Mouse (Mus musculus) frontal cortex, postnatal 25 days (tissue): Measurements from ENCODE around the gene Acp7.
A peak's percentile ranks its signal among the peaks of the same experiment; 100 is the strongest.

ENCODE experiments used
- DNase-seq, 2 experiments: peaks; one replicate each; pipeline ENCODE4 v3.0.0; 2022; ENCODE audit warnings: low spot score in 2 of 2

The Acp7 gene

GRCm38 (mm10) chr7:28601668-28602067 lies 29.5 kb downstream of the Acp7 start:
- DNase-seq, result peak; percentile 47 to 62

- peak in 1 of 2 experiments; percentile 60 for DNase-seq
Measured at GRCm38 (mm10) chr7:28601029-28601428, 30.1 kb downstream of the Acp7 start.

GRCm38 (mm10) chr7:28598951-28599350 lies 32.2 kb downstream of the Acp7 start:
- no peak for DNase-seq

GRCm38 (mm10) chr7:28597642-28598446 lies 33.3 kb downstream of the Acp7 start, which contains the start of the genes Samd4b and Pak4:
Gene Samd4b, minus strand, starts transcription at chr7:28598144.
Gene Pak4, minus strand, starts transcription at chr7:28598185.
- peak; percentile 95 to 98 for DNase-seq

- DNase-seq, result no peak
Measured at GRCm38 (mm10) chr7:28597277-28597570, 33.9 kb downstream of the Acp7 start.

GRCm38 (mm10) chr7:28596436-28597276 lies 34.5 kb downstream of the Acp7 start:
- no peak for DNase-seq

GRCm38 (mm10) chr7:28595751-28596435 lies 35.2 kb downstream of the Acp7 start:
- no peak for DNase-seq

- no peak for DNase-seq
Measured at GRCm38 (mm10) chr7:28593206-28594111, 37.7 kb downstream of the Acp7 start.

GRCm38 (mm10) chr7:28591862-28592261 lies 39.3 kb downstream of the Acp7 start:
- DNase-seq, result no peak

- DNase-seq, result no peak
Measured at GRCm38 (mm10) chr7:28587644-28588043, 43.5 kb downstream of the Acp7 start.

GRCm38 (mm10) chr7:28586663-28587411 lies 44.3 kb downstream of the Acp7 start:
- no peak for DNase-seq

GRCm38 (mm10) chr7:28585001-28585400 lies 46.1 kb downstream of the Acp7 start:
- DNase-seq, result no peak

- no peak for DNase-seq
Measured at GRCm38 (mm10) chr7:28584468-28584867, 46.7 kb downstream of the Acp7 start.

- DNase-seq, result no peak
Measured at GRCm38 (mm10) chr7:28583570-28584344, 47.4 kb downstream of the Acp7 start.

- no peak for DNase-seq
Measured at GRCm38 (mm10) chr7:28582841-28583240, 48.3 kb downstream of the Acp7 start.

GRCm38 (mm10) chr7:28581721-28582120 lies 49.4 kb downstream of the Acp7 start:
- no peak for DNase-seq

GRCm38 (mm10) chr7:28579826-28580225 lies 51.3 kb downstream of the Acp7 start:
- DNase-seq, result no peak

GRCm38 (mm10) chr7:28578543-28579053 lies 52.5 kb downstream of the Acp7 start:
- DNase-seq, result no peak

GRCm38 (mm10) chr7:28577826-28578542 lies 53.1 kb downstream of the Acp7 start:
- no peak for DNase-seq
